Mouse (Mus musculus): ENCODE results near the gene Gpn1.
"Not testable (repeated sequence)": the region's sequence is repeated elsewhere in the genome, so short reads cannot be mapped to it uniquely, and the experiment has no call there.

Gene Gpn1

GRCm38 (mm10) chr5:31494513-31495297 is at the start of gene Gpn1:
Gene Gpn1, plus strand, starts transcription at chr5:31494741.
- DNase-seq (ENCODE audit: low spot score), result peak; percentile 94

GRCm38 (mm10) chr5:31451336-31451735 is 43.2 kb upstream of the Gpn1 start:
- no peak for DNase-seq (ENCODE audit: low spot score)

- DNase-seq (ENCODE audit: low spot score), result peak; percentile 95
Measured at GRCm38 (mm10) chr5:31451878-31452561, 42.5 kb upstream of the Gpn1 start, which contains the start of gene Zfp512. Gene Zfp512, plus strand, starts transcription at chr5:31452431.

GRCm38 (mm10) chr5:31452562-31452878 is 42.0 kb upstream of the Gpn1 start:
- DNase-seq (ENCODE audit: low spot score), result no peak

- DNase-seq (ENCODE audit: low spot score), result no peak
Measured at GRCm38 (mm10) chr5:31452886-31453410, 41.6 kb upstream of the Gpn1 start.

GRCm38 (mm10) chr5:31467798-31468197 is 26.7 kb upstream of the Gpn1 start:
- no peak for DNase-seq (ENCODE audit: low spot score)

GRCm38 (mm10) chr5:31469711-31470110 is 24.8 kb upstream of the Gpn1 start:
- DNase-seq (ENCODE audit: low spot score), result no peak

- no peak for DNase-seq (ENCODE audit: low spot score)
Measured at GRCm38 (mm10) chr5:31470334-31470733, 24.2 kb upstream of the Gpn1 start.

GRCm38 (mm10) chr5:31480536-31480935 is 14.0 kb upstream of the Gpn1 start:
- no peak for DNase-seq (ENCODE audit: low spot score)

- DNase-seq (ENCODE audit: low spot score), result no peak
Measured at GRCm38 (mm10) chr5:31485440-31485839, 9.1 kb upstream of the Gpn1 start, which contains the start of gene 4930548H24Rik. Gene 4930548H24Rik, plus strand, starts transcription at chr5:31485740.

- no peak for DNase-seq (ENCODE audit: low spot score)
Measured at GRCm38 (mm10) chr5:31487889-31488288, 6.7 kb upstream of the Gpn1 start.

GRCm38 (mm10) chr5:31489116-31489769 is 5.3 kb upstream of the Gpn1 start:
- no peak for DNase-seq (ENCODE audit: low spot score)

GRCm38 (mm10) chr5:31492031-31492430 is 2.5 kb upstream of the Gpn1 start:
- no peak for DNase-seq (ENCODE audit: low spot score)

GRCm38 (mm10) chr5:31504843-31505242 is 10.3 kb downstream of the Gpn1 start:
- DNase-seq (ENCODE audit: low spot score), result no peak

GRCm38 (mm10) chr5:31512481-31512880 is 17.9 kb downstream of the Gpn1 start:
- no peak for DNase-seq (ENCODE audit: low spot score)

- DNase-seq (ENCODE audit: low spot score), result no peak
Measured at GRCm38 (mm10) chr5:31520556-31520955, 26.0 kb downstream of the Gpn1 start.

- DNase-seq (ENCODE audit: low spot score), result peak; percentile 81
Measured at GRCm38 (mm10) chr5:31526354-31527116, 32.0 kb downstream of the Gpn1 start, which contains the start of gene Slc4a1ap. Gene Slc4a1ap, plus strand, starts transcription at chr5:31526995.

GRCm38 (mm10) chr5:31527117-31527680 is 32.7 kb downstream of the Gpn1 start:
- no peak for DNase-seq (ENCODE audit: low spot score)

GRCm38 (mm10) chr5:31527707-31528106 is 33.2 kb downstream of the Gpn1 start, which contains the start of gene Supt7l:
Gene Supt7l, minus strand, starts transcription at chr5:31527807.
- DNase-seq (ENCODE audit: low spot score), result not testable (repeated sequence)

GRCm38 (mm10) chr5:31528560-31528959 is 34.0 kb downstream of the Gpn1 start:
- no peak for DNase-seq (ENCODE audit: low spot score)

- no peak for DNase-seq (ENCODE audit: low spot score)
Measured at GRCm38 (mm10) chr5:31535228-31535627, 40.7 kb downstream of the Gpn1 start.

Measured in testis, postnatal 14 days (tissue).